Mouse (Mus musculus): ENCODE results near the gene Gm4894.

Gm4894 gene

DNA sequence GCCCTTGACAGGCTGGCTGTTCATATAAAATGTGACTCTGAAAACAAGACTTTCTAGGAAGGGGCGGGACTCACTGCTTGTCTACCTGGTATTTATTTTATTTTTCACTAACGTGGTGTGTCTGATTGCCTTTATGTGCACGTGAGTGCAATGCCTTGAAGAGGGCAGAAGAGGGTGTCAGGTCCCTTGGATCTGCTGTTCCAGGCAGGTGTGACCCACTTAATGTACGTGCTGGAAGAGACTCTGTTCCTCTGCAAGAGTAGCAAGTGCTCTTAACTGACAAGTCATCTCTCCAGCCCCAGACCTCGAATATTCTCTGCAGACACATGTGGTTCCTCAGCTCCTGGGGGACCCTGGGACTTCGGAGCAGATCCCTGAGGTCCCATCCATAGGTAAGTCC, at the start of gene Gm4894:
Gene Gm4894, plus strand, starts transcription at position 301 of the 400 bp plus-strand sequence.
- DNase-seq (ENCODE audit: low read depth, low spot score) = no peak

DNA sequence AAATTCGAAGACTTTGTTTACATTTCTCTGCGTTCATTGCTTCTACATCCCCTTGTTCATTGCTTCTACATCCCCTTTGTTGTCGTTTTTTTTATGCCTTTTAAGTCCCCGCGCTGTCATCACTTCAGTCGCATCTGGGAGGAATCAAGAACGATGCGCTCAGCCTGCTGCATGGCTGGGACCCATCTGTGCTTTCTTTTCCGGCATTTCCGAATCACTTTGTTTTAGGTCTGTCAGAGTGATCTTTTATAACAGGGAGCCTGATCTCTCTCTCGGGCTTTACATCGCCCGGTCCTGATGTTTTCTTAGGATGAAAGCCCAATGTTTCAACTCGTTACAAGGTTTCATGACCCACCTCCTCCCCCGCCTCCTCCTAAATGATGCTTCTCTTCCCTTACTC, 44.0 kb upstream of the Gm4894 start:
- DNase-seq (ENCODE audit: low read depth, low spot score) = no peak

DNA sequence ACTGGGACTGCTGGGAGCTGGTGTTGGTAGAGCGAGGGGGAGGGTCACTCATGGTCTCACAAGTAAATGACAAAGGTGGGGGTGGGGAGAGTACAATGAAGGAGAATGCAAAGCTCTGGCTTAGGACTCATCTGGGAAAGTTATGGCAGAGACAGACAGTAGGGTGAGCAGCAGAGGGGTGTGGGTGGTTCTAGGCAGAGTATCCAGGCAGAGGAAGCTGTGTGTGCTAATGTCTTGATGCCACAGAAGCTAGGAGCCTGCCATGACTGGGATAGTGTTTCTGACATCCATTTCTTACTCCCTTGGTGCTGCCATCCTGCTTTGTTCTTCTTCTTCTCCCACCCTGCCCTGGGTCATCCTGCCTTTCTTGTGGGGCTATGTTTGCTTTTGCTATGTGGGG, 38.8 kb upstream of the Gm4894 start:
- DNase-seq (ENCODE audit: low read depth, low spot score) = no peak

DNA sequence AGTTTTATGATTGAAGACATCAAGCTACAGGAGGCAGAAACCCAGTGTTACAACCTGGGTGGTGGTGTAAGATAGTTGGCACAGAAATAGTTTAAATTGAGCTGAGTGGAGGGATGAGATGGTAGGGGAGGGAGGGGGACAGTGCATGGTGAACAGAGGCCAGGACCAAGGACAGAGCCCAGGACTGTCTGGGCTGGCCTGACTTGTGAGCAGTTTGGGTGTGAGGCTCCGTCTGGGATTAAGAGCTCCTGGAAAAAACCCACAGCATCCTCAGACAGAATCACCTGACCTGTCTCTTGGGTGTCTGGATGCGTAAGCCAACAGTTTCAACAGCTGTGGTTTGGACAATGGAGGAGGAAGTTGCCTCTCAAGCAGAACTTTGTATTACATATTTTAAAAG, 35.6 kb upstream of the Gm4894 start:
- DNase-seq (ENCODE audit: low read depth, low spot score) = no peak

DNA sequence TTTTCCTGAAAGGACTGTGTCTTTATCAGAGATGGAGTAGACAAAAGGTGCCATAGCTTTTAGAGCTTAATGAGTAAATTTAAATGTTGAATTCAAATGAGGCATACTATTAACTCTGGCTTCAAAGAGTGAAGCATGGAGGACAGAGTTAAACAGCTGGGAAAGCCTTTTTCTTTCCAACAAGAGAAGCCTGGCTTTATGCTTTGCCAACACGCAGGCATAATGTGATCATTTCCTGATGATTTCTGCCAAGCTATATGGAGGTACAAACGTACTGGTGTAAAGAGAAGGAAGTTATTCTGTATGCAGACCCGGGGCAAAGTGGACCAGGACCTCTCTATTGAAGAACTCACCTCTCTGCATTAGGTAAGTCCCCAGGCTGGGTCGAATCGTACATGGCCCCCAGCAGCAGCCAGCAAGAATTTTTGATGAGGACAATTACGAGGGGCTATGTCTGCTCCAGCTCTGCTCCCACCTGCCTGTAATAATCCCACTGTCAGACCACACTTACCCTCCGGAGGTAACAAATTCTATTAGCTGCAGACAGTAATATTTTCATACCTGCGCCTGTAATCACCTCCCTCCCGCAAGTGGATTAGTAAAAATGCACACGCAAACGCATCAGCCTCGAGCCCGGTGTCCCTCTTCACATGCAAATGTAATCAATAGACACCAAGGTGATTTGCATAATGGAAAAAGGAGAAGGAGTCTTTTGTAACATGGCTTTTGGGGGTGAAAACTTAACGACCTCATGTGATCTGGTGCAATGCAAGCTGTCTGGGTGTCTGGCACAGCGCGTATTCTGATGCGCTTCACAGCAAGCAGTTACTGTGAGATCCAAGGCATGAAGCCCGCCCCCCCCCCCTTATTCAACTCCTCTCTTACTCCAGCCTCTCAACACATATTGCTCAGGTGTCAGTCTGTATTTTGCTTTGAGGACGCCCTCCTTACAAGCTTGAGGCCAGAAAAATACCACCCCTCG, 32.4 kb upstream of the Gm4894 start:
- no peak for DNase-seq (ENCODE audit: low read depth, low spot score)

DNA sequence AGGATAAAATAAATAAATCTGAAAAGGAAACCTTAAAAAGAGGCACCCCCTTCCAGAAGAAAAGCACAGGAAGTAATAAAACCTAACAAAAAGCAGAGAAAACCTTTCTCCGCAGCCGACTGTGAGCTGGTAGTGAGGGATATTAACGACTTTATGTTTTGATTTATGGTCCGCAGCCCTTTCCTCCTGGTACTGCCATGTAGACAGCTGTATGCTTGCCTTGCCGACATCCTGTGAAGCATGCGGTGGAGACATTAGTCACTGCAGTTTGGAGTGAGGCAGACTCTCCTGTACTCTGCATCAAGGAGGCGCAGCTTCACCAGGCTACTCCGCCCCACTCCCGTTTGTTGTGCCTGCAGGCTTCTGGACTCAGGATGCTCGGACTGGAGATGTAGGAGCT, 25.8 kb upstream of the Gm4894 start:
- no peak for DNase-seq (ENCODE audit: low read depth, low spot score)

DNA sequence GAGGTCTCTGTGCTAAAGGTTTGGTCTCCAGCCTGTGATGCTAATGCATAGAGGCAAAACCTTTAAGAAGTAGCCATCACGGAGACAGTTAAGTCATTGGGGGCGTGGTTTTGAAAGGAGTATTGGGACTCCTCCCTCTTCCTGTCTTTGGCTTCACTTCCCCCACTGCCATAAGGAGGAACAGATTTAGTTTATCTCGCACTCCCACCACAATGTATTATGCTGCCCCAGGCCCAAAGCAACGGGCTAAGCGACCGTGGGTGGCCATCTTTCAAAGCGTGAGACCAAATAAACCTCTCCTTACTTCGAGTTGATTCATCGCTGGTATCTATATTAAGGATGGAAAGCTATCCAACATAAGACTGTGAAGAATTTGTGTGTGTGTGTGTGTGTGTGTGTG, 22.9 kb upstream of the Gm4894 start:
- no peak for DNase-seq (ENCODE audit: low read depth, low spot score)

DNA sequence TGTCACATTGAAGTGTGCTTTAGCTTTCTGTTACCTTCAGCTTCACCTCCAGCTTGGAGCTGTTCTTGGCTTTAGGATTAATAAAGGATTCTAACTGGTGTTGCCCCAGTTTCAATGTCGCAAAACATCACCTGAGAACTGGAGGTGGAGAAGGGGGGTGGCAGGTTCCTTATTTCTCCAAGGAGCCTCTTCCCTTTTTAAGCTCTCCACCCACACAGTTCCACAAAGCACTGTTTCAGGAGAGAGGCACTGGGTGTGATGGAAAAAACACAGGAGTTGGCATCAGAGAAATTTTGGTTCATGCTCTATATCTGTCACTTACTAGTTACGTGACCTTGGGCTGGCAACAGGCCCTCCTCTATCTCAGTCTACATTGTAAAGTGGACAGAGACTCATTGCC, 21.3 kb upstream of the Gm4894 start:
- no peak for DNase-seq (ENCODE audit: low read depth, low spot score)

DNA sequence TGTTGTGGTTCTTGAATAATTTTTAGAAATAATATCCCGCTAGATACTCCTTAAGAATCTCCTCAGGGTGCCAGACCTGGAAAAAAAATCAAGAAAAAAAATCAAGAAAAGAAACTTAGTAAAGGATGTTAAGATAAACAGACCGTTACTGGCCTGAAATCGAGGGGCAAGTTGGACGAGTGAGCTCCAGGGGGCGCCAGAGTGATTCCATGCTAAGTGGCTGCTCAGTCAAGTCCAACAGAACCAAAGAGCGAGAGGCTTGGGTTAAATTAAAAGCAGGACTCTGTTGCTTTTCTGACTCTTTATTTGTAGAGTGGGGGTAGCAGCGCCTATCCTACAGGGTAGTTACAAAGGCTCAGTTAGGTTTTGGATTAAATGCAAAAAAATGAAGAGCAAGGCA, 3.5 kb upstream of the Gm4894 start:
- DNase-seq (ENCODE audit: low read depth, low spot score) = peak; percentile 31

DNA sequence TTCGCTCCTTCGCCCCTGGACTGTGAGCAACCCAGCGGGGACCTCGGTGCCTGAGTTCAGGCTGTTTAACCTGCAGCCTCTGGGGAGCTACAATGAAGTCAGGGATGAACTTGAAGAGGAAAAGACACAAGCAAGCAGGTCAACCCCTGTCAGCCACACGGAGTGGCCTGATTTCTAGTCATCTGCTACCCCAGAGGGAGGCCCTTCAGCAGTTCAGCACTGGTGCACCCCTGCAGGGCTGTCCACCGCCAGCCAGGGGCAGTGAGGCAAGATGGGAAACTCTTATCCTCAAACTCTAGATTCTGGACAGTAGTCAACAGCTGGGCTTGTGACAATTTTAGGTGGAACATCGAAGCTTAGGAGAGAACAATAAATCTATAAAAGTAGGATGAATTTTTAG, 18.6 kb downstream of the Gm4894 start:
- no peak for DNase-seq (ENCODE audit: low read depth, low spot score)

DNA sequence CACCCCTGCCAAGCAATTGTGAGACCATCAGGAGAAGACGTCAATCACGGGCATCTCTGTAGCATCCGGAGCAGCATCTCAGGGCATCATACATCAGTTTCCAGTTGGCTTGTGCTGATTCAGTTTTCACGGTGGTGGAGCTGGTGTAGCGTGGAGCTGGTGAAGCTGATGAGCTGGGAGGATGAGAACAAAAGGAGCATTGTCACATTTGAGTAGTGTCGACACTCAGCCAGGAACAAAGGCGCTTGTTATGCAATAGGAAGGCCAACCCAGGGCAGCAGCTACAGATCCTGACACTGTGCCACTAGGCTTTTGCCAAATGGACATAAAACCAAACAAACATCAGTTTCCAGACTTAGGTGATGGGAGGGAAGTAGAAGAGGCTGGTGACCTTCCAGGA, 23.2 kb downstream of the Gm4894 start:
- DNase-seq (ENCODE audit: low read depth, low spot score) = no peak

DNA sequence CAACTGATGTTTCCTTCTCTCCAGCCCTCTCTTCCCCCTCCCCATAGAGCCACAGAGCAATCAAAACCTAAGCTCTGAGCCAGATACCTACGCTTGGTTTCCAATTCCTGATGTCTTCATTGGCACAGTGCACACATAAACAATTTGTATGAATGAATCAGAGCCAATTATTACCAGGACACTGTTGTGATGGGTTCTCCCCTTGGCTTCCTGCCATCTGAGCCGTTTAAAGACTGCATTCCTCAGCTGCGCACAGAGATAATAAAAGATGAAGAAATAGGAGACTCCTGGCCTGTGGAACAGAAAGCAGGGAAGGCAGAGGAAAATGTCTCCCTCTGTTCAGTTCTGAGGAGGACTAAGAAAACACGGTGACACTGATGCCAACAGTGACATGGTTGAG, 25.6 kb downstream of the Gm4894 start:
- DNase-seq (ENCODE audit: low read depth, low spot score) = no peak

DNA sequence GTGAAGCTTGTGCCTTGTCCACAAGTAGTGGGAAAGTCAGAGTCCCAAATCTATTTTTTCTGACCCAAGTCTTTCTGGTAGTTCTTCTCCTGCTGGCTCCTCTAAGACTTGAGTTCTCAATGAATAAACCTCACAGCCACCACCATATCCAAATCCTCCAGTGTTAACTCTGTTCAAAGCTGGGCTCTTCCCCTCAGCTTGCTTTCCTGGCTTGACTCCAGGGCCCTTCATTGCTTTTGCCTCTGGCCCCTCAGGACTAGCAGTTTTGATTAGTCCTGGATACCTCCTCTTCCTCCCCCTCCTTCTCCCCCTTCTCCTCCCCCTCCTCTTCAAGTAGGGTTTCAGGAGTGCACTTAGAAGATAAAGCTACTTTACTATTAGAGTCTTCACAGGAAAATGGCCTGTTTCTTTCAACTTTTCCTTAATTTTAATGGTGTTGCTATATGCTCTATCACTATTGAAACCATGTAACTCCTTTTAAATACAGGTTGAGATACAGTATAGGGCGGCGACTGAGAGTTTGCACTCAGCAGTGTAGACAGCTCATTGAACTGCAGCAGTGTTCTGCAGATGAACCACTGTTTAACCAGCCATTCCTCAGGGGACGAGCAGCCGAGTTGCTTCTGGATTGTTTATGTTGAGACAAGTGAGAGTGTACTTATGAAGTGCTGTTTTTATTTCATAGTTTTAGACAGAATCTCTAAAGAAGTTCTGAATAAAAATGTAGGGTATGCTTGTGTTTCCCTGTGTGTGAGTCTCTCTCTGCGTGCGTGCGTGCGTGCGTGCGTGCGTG, 26.4 kb downstream of the Gm4894 start:
- no peak for DNase-seq (ENCODE audit: low read depth, low spot score)

DNA sequence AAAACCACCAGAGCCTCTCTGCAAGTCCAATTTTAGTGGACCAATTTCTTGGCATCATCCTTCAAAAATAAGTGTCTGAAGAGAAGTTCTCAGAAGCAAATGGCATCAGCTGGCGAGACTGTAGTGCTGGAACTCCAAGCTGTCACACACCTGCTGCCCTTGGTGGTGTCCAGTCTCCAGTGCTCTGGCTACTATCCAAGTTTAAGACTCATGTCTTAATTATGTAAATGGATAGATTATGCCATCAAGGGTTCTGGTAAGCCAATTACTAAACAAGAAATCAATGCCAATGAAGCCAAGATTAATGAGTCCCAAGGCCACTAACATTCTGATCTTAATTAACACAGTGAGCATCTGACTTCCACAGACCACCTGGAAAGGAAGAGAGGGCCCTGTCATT, 44.8 kb downstream of the Gm4894 start:
- no peak for DNase-seq (ENCODE audit: low read depth, low spot score)

DNA sequence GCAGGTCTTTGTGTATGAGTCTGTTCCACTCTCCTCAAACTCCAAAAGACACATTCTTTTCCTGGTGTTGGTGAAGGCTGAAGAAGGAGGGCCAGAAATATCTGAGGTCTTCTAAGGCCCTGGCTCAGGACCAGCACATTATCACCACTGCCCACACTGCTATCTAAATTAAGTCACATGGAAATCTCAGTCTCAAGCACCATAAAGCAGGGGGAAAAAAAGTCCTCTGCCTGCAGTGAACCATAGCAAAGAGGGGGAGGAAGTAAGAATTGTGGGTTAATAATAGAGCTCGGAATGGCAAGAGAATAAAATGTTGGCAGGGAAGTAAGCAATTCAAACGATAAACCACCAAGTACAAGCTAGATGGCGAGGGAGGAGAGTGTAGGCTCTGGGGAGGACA, 57.2 kb downstream of the Gm4894 start:
- DNase-seq (ENCODE audit: low read depth, low spot score) = no peak

DNA sequence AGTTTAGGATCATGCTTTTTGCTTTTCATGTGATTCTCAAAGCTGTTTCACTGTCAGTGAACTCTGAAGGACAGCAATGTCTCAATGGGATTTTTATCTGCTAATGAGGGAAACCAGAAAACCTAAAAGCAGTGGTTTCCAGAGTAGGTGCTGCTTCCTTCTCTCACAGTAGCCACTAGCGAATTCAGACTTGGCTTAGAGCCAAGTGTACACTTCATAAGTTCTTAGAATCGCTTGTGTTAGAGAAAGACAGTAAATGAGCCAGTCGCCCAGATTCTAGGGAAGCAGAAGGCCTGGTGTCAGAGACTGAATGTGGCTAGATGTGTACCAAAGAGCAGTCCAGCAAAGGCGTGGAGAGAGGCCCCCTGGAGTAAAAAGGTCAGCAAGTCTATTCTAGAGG, 60.5 kb downstream of the Gm4894 start:
- no peak for DNase-seq (ENCODE audit: low read depth, low spot score)

DNA sequence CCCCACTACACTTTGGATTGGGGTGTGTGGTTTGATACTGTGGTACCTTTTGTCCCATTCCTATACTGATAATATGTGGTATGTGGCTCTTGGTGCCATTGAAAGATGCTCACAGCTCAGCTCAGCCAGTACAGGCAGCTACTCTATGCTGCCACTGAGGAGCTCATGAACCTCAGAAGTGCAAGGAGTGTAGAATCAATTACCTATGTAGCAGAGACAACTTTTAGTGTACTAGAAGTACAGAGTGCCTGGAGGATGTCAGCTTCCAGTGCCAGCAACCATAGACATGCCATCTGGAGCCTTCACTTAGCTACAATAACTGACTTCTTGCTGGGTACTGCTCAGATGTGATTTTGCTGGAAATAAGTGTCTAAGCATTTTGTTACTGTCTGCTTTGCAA, 68.3 kb downstream of the Gm4894 start:
- DNase-seq (ENCODE audit: low read depth, low spot score) = no peak
